Mouse (Mus musculus): ENCODE measurements around the gene Mptx2. TPM values are rescaled to one million over a fixed set of nuclear protein-coding genes. Genes with fewer than 3 reads are reported as not detected.

Mptx2 gene
- polyA plus RNA-seq (2015; fragmentation: Illumina TruSeq; extraction: RNeasy Lipid Tissue Mini Kit (QIAGEN cat#74804); ENCODE audit: low read depth, low replicate concordance) = not detected

DNA sequence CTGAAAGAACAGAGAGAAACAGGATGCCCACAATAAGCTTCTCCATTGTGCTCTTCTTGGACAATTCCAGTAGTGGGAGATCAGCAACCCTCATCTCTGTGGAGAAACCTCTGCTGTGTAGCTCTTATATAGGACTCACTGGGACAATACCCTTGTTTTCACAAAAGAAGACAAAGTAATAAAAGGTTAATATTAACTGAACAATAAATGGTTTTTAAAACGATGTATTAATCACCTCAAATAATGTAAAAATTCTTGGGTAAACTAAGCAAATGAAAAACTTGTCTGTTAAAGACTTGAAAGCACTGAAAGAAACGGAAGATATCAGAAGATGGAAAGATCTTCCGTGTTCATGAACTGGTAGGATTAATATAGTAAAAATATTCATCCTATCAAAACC is at the start of gene Mptx2:
Gene Mptx2, minus strand, starts transcription at position 101 of the 400 bp plus-strand sequence.

DNA sequence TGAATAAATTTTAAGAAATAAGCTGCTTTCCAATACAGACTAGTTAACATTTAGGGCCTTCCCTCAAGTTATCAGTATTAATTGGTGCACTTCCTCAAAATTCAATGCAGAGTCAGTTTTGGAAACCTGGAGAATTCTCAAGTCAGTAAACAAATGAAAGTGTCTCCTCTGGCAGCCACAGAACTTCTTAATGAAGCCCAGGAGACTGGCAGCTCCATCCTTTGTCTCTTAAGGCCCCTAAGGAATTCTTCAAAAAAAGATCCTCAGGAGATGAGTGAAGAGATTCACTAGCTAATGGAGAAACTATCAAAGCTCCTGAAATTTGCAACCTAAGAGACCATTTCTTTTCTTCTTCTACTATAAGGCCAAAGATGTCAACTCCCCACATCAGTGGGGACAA is 11.9 kb downstream of the Mptx2 start, which contains the start of gene Olfr418:
Gene Olfr418, plus strand, starts transcription at position 301 of the 400 bp plus-strand sequence.

GRCm38 (mm10) chr1:173227081-173227480 is 50.5 kb downstream of the Mptx2 start, which contains the start of gene Fcer1a:
Gene Fcer1a (minus strand): TSS chr1:173227214.

Other genes with a start within 250 kb of the Mptx2 start
- not detected for gene Olfr1408, start 140.4 kb downstream of the Mptx2 start, polyA plus RNA-seq (2015; fragmentation: Illumina TruSeq; extraction: RNeasy Lipid Tissue Mini Kit (QIAGEN cat#74804); ENCODE audit: low read depth, low replicate concordance)
- gene Olfr1406, start 87.1 kb downstream of the Mptx2 start, polyA plus RNA-seq (2015; fragmentation: Illumina TruSeq; extraction: RNeasy Lipid Tissue Mini Kit (QIAGEN cat#74804); ENCODE audit: low read depth, low replicate concordance) = not detected
- not detected for gene Olfr218, start 80.0 kb downstream of the Mptx2 start, polyA plus RNA-seq (2015; fragmentation: Illumina TruSeq; extraction: RNeasy Lipid Tissue Mini Kit (QIAGEN cat#74804); ENCODE audit: low read depth, low replicate concordance)
- gene Olfr1404, start 65.4 kb downstream of the Mptx2 start, polyA plus RNA-seq (2015; fragmentation: Illumina TruSeq; extraction: RNeasy Lipid Tissue Mini Kit (QIAGEN cat#74804); ENCODE audit: low read depth, low replicate concordance) = not detected
- gene Fcer1a, start 50.6 kb downstream of the Mptx2 start, polyA plus RNA-seq (2015; fragmentation: Illumina TruSeq; extraction: RNeasy Lipid Tissue Mini Kit (QIAGEN cat#74804); ENCODE audit: low read depth, low replicate concordance) = not detected
- gene Olfr418, start 11.8 kb downstream of the Mptx2 start, polyA plus RNA-seq (2015; fragmentation: Illumina TruSeq; extraction: RNeasy Lipid Tissue Mini Kit (QIAGEN cat#74804); ENCODE audit: low read depth, low replicate concordance) = not detected
- 43.9 TPM for gene Ackr1, start 56.0 kb upstream of the Mptx2 start, polyA plus RNA-seq (2015; fragmentation: Illumina TruSeq; extraction: RNeasy Lipid Tissue Mini Kit (QIAGEN cat#74804); ENCODE audit: low read depth, low replicate concordance)
- 6.1 TPM for gene Aim2, start 73.1 kb upstream of the Mptx2 start, polyA plus RNA-seq (2015; fragmentation: Illumina TruSeq; extraction: RNeasy Lipid Tissue Mini Kit (QIAGEN cat#74804); ENCODE audit: low read depth, low replicate concordance)
- gene Cadm3, start 89.9 kb upstream of the Mptx2 start, polyA plus RNA-seq (2015; fragmentation: Illumina TruSeq; extraction: RNeasy Lipid Tissue Mini Kit (QIAGEN cat#74804); ENCODE audit: low read depth, low replicate concordance) = 269 TPM
- gene Ifi206, start 213.3 kb upstream of the Mptx2 start, polyA plus RNA-seq (2015; fragmentation: Illumina TruSeq; extraction: RNeasy Lipid Tissue Mini Kit (QIAGEN cat#74804); ENCODE audit: low read depth, low replicate concordance) = not detected

All from brain, adult 10 weeks (tissue).